ENCODE assay signal across 33 mouse cellular contexts in genomic region chr3:59520766-59521165, GRCm38 (mm10).
"Had no signal": no experiment of that assay in that cellular context is flagged by ENCODE, and none has a peak within 500 bp of the region (broad histone marks: within the 10 kb centered on the region; RNA-seq: fewer than 3 reads in every experiment).

No protein-coding gene starts in this region.

- H3K4me3 ChIP-seq: heart, embryonic 10.5 days; heart, embryonic 12.5 days; heart, embryonic 13.5 days; heart, embryonic 15.5 days; hindbrain, embryonic 10.5 days; hindbrain, embryonic 12.5 days; hindbrain, embryonic 13.5 days; hindbrain, embryonic 15.5 days; kidney, embryonic 15.5 days; layer of hippocampus, adult 2 months; left cerebral cortex, adult 2 months had no signal

- ATAC-seq: hindbrain, embryonic 16.5 days; hindbrain, postnatal 0 days; inflammation-experienced regulatory T-cells, adult 6 months had no signal

- H3K4me1 ChIP-seq: heart, embryonic 10.5 days; heart, embryonic 12.5 days; heart, embryonic 13.5 days; heart, embryonic 15.5 days; hindbrain, embryonic 10.5 days; hindbrain, embryonic 12.5 days; hindbrain, embryonic 13.5 days; hindbrain, embryonic 15.5 days; kidney, embryonic 15.5 days had no signal

- H3K9me3 ChIP-seq: heart, embryonic 10.5 days; heart, embryonic 12.5 days; heart, embryonic 13.5 days; heart, embryonic 15.5 days; hindbrain, embryonic 10.5 days; hindbrain, embryonic 12.5 days; hindbrain, embryonic 13.5 days; hindbrain, embryonic 15.5 days; kidney, embryonic 15.5 days had no signal

- H3K27ac ChIP-seq: heart, embryonic 10.5 days; heart, embryonic 13.5 days; heart, embryonic 15.5 days; hindbrain, embryonic 10.5 days; hindbrain, embryonic 12.5 days; hindbrain, embryonic 13.5 days; hindbrain, embryonic 14.5 days; hindbrain, embryonic 15.5 days; hindbrain, postnatal 0 days; kidney, embryonic 15.5 days; kidney, postnatal 0 days; layer of hippocampus, adult 2 months; left cerebral cortex, adult 2 months had no signal

- H3K4me2 ChIP-seq: heart, embryonic 11.5 days; heart, embryonic 12.5 days; heart, embryonic 13.5 days; heart, embryonic 15.5 days; hindbrain, embryonic 12.5 days; hindbrain, embryonic 13.5 days; hindbrain, embryonic 14.5 days; hindbrain, embryonic 15.5 days; kidney, embryonic 15.5 days had no signal

- H3K36me3 ChIP-seq: heart, embryonic 10.5 days; heart, embryonic 12.5 days; heart, embryonic 13.5 days; heart, embryonic 15.5 days; hindbrain, embryonic 10.5 days; hindbrain, embryonic 12.5 days; hindbrain, embryonic 13.5 days; hindbrain, embryonic 15.5 days; kidney, embryonic 15.5 days had no signal

- H3K9ac ChIP-seq: heart, embryonic 12.5 days; heart, embryonic 13.5 days; heart, embryonic 15.5 days; hindbrain, embryonic 12.5 days; hindbrain, embryonic 13.5 days; hindbrain, embryonic 14.5 days; hindbrain, embryonic 15.5 days; kidney, embryonic 15.5 days had no signal

- H3K27me3 ChIP-seq: heart, embryonic 12.5 days; heart, embryonic 13.5 days; heart, embryonic 15.5 days; hindbrain, embryonic 12.5 days; hindbrain, embryonic 13.5 days; hindbrain, embryonic 15.5 days; kidney, embryonic 15.5 days had no signal

- DNase-seq: heart, postnatal 10 days; heart, postnatal 14 days; heart, postnatal 36 days; heart, postnatal 4 days; kidney, adult 11 months; kidney, adult 18-20 months; kidney, adult 2 months; kidney, adult 8-10 months; kidney, adult 9 months; kidney, postnatal 10 days; kidney, postnatal 14 days; kidney, postnatal 25 days; kidney, postnatal 36 days; kidney, postnatal 4 days; layer of hippocampus, adult 9-11 months; layer of hippocampus, postnatal 36 days had no signal
